Mouse (Mus musculus) stomach, postnatal 0 days (tissue): Measurements from ENCODE around the gene Adam30. TPM values are rescaled to one million over a fixed set of nuclear protein-coding genes. Genes with fewer than 3 reads are reported as not detected.
A peak's percentile ranks its signal among the peaks of the same experiment; 100 is the strongest.

Experiments used
- ATAC-seq: fragments of 200-750 bp; cut with Nextera tagmentation; 2 replicates; pipeline ENCODE4 v1.8.0; 2017; ENCODE audit not compliant: low FRiP score, low TSS enrichment
- DNase-seq: peaks from one replicate; pipeline ENCODE4 v3.0.0-alpha.2; 2016; ENCODE audit warnings: low spot score
- H3K27ac ChIP-seq: fragments of 300-500 bp; sonication (generic); replicated peaks from 2 replicates; pipeline ENCODE4 v1.5.1; 2014; ENCODE audit warnings: mild to moderate bottlenecking, control low read depth
- H3K27me3 ChIP-seq: fragments of 300-500 bp; sonication (generic); 2 replicates; pipeline ENCODE4 v1.6.1; 2014; ENCODE audit warnings: low read length; ENCODE audit not compliant: control insufficient read depth, insufficient read depth
- H3K36me3 ChIP-seq: fragments of 300-500 bp; sonication (generic); 2 replicates; pipeline ENCODE4 v1.6.1; 2014; ENCODE audit warnings: low read length, mixed read lengths; ENCODE audit not compliant: control insufficient read depth, insufficient read depth
- H3K4me1 ChIP-seq: fragments of 300-500 bp; sonication (generic); replicated peaks from 2 replicates; pipeline ENCODE4 v1.6.1; 2014; ENCODE audit warnings: antibody characterized with exemption; ENCODE audit not compliant: control insufficient read depth, insufficient read depth
- H3K4me2 ChIP-seq: fragments of 300-500 bp; sonication (generic); replicated peaks from 2 replicates; pipeline ENCODE4 v1.6.1; 2014; ENCODE audit warnings: low read depth, mild to moderate bottlenecking, control low read depth, moderate library complexity
- H3K4me3 ChIP-seq: fragments of 300-500 bp; sonication (generic); 2 replicates; pipeline ENCODE4 v1.5.1; 2014; ENCODE audit warnings: low read depth, low read length, control low read depth
- H3K9ac ChIP-seq: fragments of 300-500 bp; sonication (generic); 2 replicates; pipeline ENCODE4 v1.6.1; 2014; ENCODE audit warnings: mild to moderate bottlenecking, low read length, control low read depth, mixed read lengths
- H3K9me3 ChIP-seq: fragments of 300-500 bp; sonication (generic); 2 replicates; pipeline ENCODE4 v1.6.1; 2016; ENCODE audit warnings: low read length; ENCODE audit not compliant: control insufficient read depth
- CTCF ChIP-seq: IDR thresholded peaks from 2 replicates; pipeline ENCODE4 v1.5.1; 2016; ENCODE audit warnings: antibody characterized with exemption, low read depth, mild to moderate bottlenecking, moderate library complexity
- EP300 ChIP-seq: optimal IDR thresholded peaks from 2 replicates; pipeline ENCODE3; 2016; ENCODE audit warnings: antibody characterized with exemption
- WGBS: fragments of 180-500 bp; shearing (Covaris S2); extraction: QIAGEN DNeasy Blood & Tissue Kit; methylation state at CpG from one replicate; pipeline ENCODE4 v1.1.7; 2014; 5-methylcytosine and 5-hydroxymethylcytosine counted together
- polyA plus RNA-seq: library from polyadenylated mRNA; unstranded; fragments of >200 nt; fragmentation: Nextera tagmentation; extraction: Ambion mirVana; gene quantifications from 2 replicates; pipeline ENCODE4 v1.2.1, GENCODE M21; 2015

Adam30 gene
- polyA plus RNA-seq, 1 experiment from 2014 or later = not detected

GRCm38 (mm10) chr3:98157585-98157984 is 2.8 kb upstream of the Adam30 start:
- 50% methylated on average over 2 of the region's 2 CpGs for WGBS
- TF ChIP-seq CTCF = no peak
- TF ChIP-seq EP300 = no peak
- Histone ChIP-seq H3K27me3 (no peaks in the 10 kb centered on the region), H3K36me3 (no peaks in the 10 kb centered on the region), H3K4me1 (peaks cover 2% of the 10 kb centered on the region; the same call in 1 of the 2 replicates), H3K4me2 (no peak overlapping the region), H3K9ac (no peak overlapping the region), H3K27ac (no peak overlapping the region), H3K9me3 (no peaks in the 10 kb centered on the region), H3K4me3 (no peak overlapping the region)
- ATAC-seq (no peak), DNase-seq (no peak)

GRCm38 (mm10) chr3:98158646-98159045 is 1.8 kb upstream of the Adam30 start:
- DNase-seq (no peak), ATAC-seq (no peak)
- TF ChIP-seq EP300 (no peak), CTCF (no peak)
- peaks cover 2% of the 10 kb centered on the region; the same call in 1 of the 2 replicates for H3K4me1 ChIP-seq
- no peak overlapping the region for H3K4me2 ChIP-seq
- H3K27ac ChIP-seq = no peak overlapping the region
- H3K27me3 ChIP-seq = no peaks in the 10 kb centered on the region
- H3K4me3 ChIP-seq = no peak overlapping the region
- no peaks in the 10 kb centered on the region for H3K9me3 ChIP-seq
- no peaks in the 10 kb centered on the region for H3K36me3 ChIP-seq
- WGBS = 72% methylated on average over 4 of the region's 4 CpGs
- no peak overlapping the region for H3K9ac ChIP-seq

- DNase-seq (no peak), ATAC-seq (no peak)
- H3K4me1 ChIP-seq = peaks cover 2% of the 10 kb centered on the region; the same call in 1 of the 2 replicates
- TF ChIP-seq CTCF (no peak), EP300 (no peak)
- no peak overlapping the region for H3K9ac ChIP-seq
- H3K4me3 ChIP-seq = no peak overlapping the region
- H3K9me3 ChIP-seq = no peaks in the 10 kb centered on the region
- no peaks in the 10 kb centered on the region for H3K36me3 ChIP-seq
- H3K27me3 ChIP-seq = no peaks in the 10 kb centered on the region
- WGBS = 36% methylated on average over 4 of the region's 4 CpGs
- H3K27ac ChIP-seq = no peak overlapping the region
- no peak overlapping the region for H3K4me2 ChIP-seq
These were observed 1.1 kb upstream of the Adam30 start for GRCm38 (mm10) chr3:98159289-98159688.

GRCm38 (mm10) chr3:98178340-98178739 is 17.9 kb downstream of the Adam30 start:
- DNase-seq = no peak
- WGBS = 81% methylated on average over 4 of the region's 4 CpGs

GRCm38 (mm10) chr3:98180805-98181204 is 20.4 kb downstream of the Adam30 start:
- 18% methylated on average over 7 of the region's 7 CpGs for WGBS

More at GRCm38 (mm10) chr3:98178340-98178739, 17.9 kb downstream of the Adam30 start:
- H3K27me3 ChIP-seq = no peaks in the 10 kb centered on the region
- H3K9me3 ChIP-seq = no peaks in the 10 kb centered on the region
- TF ChIP-seq EP300 = no peak
- no peak for TF ChIP-seq CTCF
- H3K4me1 ChIP-seq = no peaks in the 10 kb centered on the region
- ATAC-seq = no peak
- H3K9ac ChIP-seq = no peak overlapping the region
- H3K4me2 ChIP-seq = no peak overlapping the region
- no peak overlapping the region for H3K27ac ChIP-seq
- no peak overlapping the region for H3K4me3 ChIP-seq
- no peaks in the 10 kb centered on the region for H3K36me3 ChIP-seq

GRCm38 (mm10) chr3:98185163-98185714 is 24.8 kb downstream of the Adam30 start:
- Histone ChIP-seq H3K4me1 (no peaks in the 10 kb centered on the region), H3K27ac (no peak overlapping the region), H3K4me2 (no peak overlapping the region), H3K9ac (no peak overlapping the region), H3K36me3 (no peaks in the 10 kb centered on the region), H3K4me3 (no peak overlapping the region), H3K9me3 (no peaks in the 10 kb centered on the region), H3K27me3 (no peaks in the 10 kb centered on the region)
- ATAC-seq (no peak), DNase-seq (no peak)
- TF ChIP-seq EP300 = no peak
- no peak for TF ChIP-seq CTCF
- WGBS = 23% methylated on average over 8 of the region's 10 CpGs

More at GRCm38 (mm10) chr3:98180805-98181204, 20.4 kb downstream of the Adam30 start:
- ATAC-seq = 0 out of 2 replicates have a peak, but pooled peaks have one; percentile 57
- Histone ChIP-seq H3K4me3 (no peak overlapping the region), H3K36me3 (no peaks in the 10 kb centered on the region), H3K9ac (no peak overlapping the region), H3K9me3 (no peaks in the 10 kb centered on the region), H3K27me3 (no peaks in the 10 kb centered on the region), H3K4me2 (no peak overlapping the region), H3K4me1 (no peaks in the 10 kb centered on the region), H3K27ac (no peak overlapping the region)
- peak; percentile 74 for DNase-seq
- TF ChIP-seq EP300 (no peak), CTCF (peak; percentile 91)
